Mouse (Mus musculus) heart, embryonic 16.5 days (tissue): ENCODE data around the gene Rgp1. TPM values are rescaled to one million over a fixed set of nuclear protein-coding genes. Genes with fewer than 3 reads are reported as not detected.
"Not testable (repeated sequence)": the region's sequence is repeated elsewhere in the genome, so short reads cannot be mapped to it uniquely, and the experiment has no call there.

Experiments
- ATAC-seq: fragments of 200-750 bp; cut with Nextera tagmentation; replicated peaks from 2 replicates; pipeline ENCODE4 v1.8.0; 2017; ENCODE audit warnings: moderate number of reproducible peaks; ENCODE audit not compliant: insufficient read depth, low FRiP score; ENCODE audit errors: extremely low read depth
- H3K27ac ChIP-seq: fragments of 300-500 bp; sonication (generic); 2 replicates; pipeline ENCODE4 v1.5.1; 2014; ENCODE audit warnings: mild to moderate bottlenecking, low read length, control low read depth, moderate library complexity
- H3K27me3 ChIP-seq: fragments of 300-500 bp; sonication (generic); 2 replicates; pipeline ENCODE4 v1.6.1; 2014; ENCODE audit warnings: low read length, mixed read lengths; ENCODE audit not compliant: control insufficient read depth, insufficient read depth
- H3K36me3 ChIP-seq: fragments of 300-500 bp; sonication (generic); 2 replicates; pipeline ENCODE4 v1.6.1; 2014; ENCODE audit not compliant: control insufficient read depth, insufficient read depth
- H3K4me1 ChIP-seq: fragments of 300-500 bp; sonication (generic); 2 replicates; pipeline ENCODE4 v1.6.1; 2014; ENCODE audit warnings: low read length, mixed read lengths; ENCODE audit not compliant: control insufficient read depth, insufficient read depth
- H3K4me2 ChIP-seq: fragments of 300-500 bp; sonication (generic); 2 replicates; pipeline ENCODE4 v1.6.1; 2014; ENCODE audit warnings: low read depth, mild to moderate bottlenecking, control low read depth, low read length
- H3K4me3 ChIP-seq: fragments of 300-500 bp; sonication (generic); 2 replicates; pipeline ENCODE4 v1.5.1; 2014; ENCODE audit warnings: mild to moderate bottlenecking, control low read depth, low read length
- H3K9ac ChIP-seq: fragments of 300-500 bp; sonication (generic); 2 replicates; pipeline ENCODE4 v1.6.1; 2014; ENCODE audit warnings: low read length, control low read depth
- H3K9me3 ChIP-seq: fragments of 300-500 bp; sonication (generic); replicated peaks from 2 replicates; pipeline ENCODE4 v1.6.1; 2016; ENCODE audit warnings: low read length; ENCODE audit not compliant: control insufficient read depth
- WGBS: fragments of 180-500 bp; shearing (Covaris S2); extraction: QIAGEN DNeasy Blood & Tissue Kit; methylation state at CpG from one replicate; pipeline ENCODE4 v1.1.7; 2014; 5-methylcytosine and 5-hydroxymethylcytosine counted together
- polyA plus RNA-seq: library from polyadenylated mRNA; unstranded; fragments of >200 nt; fragmentation: Nextera tagmentation; extraction: Ambion mirVana; gene quantifications from 2 replicates; pipeline ENCODE4 v1.2.1, GENCODE M21; 2015

The Rgp1 gene
- polyA plus RNA-seq, 1 experiment from 2014 or later: 21.7 TPM

DNA sequence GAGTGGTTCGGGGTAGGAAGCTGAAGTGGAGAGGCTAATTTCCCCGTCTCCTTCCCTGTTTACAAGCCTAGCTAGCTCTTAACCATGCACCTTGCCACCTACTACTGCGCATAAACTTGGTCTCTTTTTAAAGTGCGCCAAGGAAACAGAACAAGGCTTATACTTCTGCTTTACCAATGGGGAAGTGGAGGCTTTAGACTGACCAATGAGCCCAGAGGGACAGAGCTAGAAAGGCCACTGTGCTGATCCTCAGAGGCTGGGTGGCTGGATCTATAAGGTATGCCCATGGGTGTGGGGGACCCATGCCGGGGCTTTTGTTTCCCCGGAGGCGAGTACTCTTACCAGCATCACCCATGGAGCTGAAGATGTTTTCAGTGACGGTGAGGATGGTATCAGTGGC, 31.4 kb upstream of the Rgp1 start:
- Histone ChIP-seq H3K27ac (no peak overlapping the region), H3K9ac (no peak overlapping the region), H3K9me3 (peaks cover 2% of the 10 kb centered on the region), H3K27me3 (no peaks in the 10 kb centered on the region), H3K36me3 (peaks cover 95% of the 10 kb centered on the region), H3K4me2 (no peak overlapping the region), H3K4me3 (no peak overlapping the region), H3K4me1 (no peaks in the 10 kb centered on the region; the same call in 1 of the 2 replicates)
- no peak for ATAC-seq
- 90% methylated on average over 8 of the region's 8 CpGs for WGBS

DNA sequence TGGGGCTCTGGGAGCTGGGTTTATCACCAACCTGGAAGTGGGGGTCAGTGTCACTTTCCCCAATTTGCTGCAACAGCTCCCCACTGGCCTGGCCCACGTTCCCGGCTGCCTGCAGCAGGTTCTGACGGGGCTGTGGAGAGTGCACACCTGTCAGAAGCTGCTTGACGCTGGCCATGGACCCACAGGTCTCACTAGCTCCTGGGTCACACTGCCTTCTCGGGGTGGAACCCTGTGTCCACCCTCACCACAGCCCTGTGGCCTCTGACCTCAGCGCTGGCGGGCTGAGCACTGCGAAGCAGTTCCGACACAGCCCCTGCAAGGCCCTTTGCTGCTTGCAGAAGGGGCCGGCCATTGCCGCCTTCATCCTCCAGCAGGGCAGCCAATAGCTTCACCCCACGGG, 29.5 kb upstream of the Rgp1 start:
- Histone ChIP-seq H3K4me2 (no peak overlapping the region), H3K27me3 (no peaks in the 10 kb centered on the region), H3K36me3 (peaks cover 95% of the 10 kb centered on the region), H3K9me3 (peaks cover 6% of the 10 kb centered on the region), H3K4me1 (no peaks in the 10 kb centered on the region; the same call in 1 of the 2 replicates), H3K9ac (no peak overlapping the region), H3K27ac (no peak overlapping the region), H3K4me3 (no peak overlapping the region)
- WGBS: 89% methylated on average over 12 of the region's 12 CpGs
- no peak for ATAC-seq

DNA sequence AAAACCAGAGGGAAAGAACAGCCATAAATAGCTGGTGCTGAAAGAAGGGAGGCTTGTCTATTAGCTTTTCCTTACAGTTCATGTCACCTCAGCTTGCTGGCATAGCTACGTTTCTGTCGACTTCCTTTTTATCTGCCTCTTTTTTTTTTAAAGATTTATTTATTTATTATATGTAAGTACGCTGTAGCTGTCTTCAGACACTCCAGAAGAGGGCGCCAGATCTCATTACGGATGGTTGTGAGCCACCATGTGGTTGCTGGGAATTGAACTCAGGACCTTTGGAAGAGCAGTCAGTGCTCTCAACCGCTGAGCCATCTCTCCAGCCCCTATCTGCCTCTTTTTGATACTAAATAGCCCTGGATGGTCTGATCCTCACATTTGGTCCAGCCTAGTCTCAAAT, 26.7 kb upstream of the Rgp1 start:
- H3K27me3 ChIP-seq, H3K9me3 ChIP-seq, H3K4me3 ChIP-seq, H3K27ac ChIP-seq, H3K4me1 ChIP-seq, H3K9ac ChIP-seq, ATAC-seq, H3K4me2 ChIP-seq: not testable (repeated sequence)
- WGBS: 79% methylated on average over 6 of the region's 6 CpGs
- peaks cover 91% of the 10 kb centered on the region for H3K36me3 ChIP-seq

DNA sequence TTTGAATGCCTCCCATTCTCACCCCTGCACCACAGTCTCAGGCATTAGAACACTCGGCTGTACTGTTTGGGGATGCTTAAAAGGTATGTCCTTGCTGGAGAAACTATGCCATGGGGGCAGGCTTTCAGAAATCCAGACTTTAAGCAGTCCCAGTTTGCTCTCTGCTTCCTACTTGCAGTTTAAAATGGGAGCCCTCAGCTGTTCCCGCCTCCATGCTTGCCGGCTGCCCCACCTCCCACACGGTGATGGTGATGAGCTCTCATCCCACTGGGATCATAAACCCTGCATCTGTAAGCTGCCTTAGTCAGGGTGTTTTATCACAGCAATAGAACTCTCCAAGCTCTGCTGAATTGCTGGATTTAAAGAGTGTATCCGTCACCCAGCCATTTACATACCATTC, 26.1 kb upstream of the Rgp1 start:
- peaks cover 86% of the 10 kb centered on the region for H3K36me3 ChIP-seq
- no peak overlapping the region for H3K4me3 ChIP-seq
- peaks cover 4% of the 10 kb centered on the region for H3K4me1 ChIP-seq
- no peaks in the 10 kb centered on the region for H3K27me3 ChIP-seq
- ATAC-seq: no peak
- H3K4me2 ChIP-seq: no peak overlapping the region
- 99% methylated on average over 5 of the region's 5 CpGs for WGBS
- H3K9ac ChIP-seq: no peak overlapping the region
- peaks cover 6% of the 10 kb centered on the region for H3K9me3 ChIP-seq
- H3K27ac ChIP-seq: no peak overlapping the region

DNA sequence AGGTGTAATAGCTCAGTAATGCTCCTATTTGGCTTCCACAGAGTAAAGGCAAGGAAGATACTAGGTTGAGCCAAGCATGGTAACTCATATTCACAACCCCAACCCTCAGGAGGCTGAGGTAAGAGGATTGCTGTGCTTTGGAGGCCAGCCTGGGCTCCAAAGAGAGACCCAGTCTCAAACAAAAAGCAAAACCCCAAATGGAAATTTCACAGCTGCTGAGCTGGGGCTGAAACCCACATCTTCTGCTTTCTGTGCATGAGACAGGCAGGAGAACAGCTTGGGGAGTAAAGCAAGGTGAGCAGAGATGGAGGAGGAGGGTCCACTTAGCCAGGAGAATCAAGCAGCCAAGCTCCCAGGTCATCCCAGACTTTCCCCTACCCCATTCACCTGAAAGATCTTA, 24.6 kb upstream of the Rgp1 start:
- H3K36me3 ChIP-seq: peaks cover 76% of the 10 kb centered on the region
- H3K9ac ChIP-seq: no peak overlapping the region
- H3K4me1 ChIP-seq: peaks cover 18% of the 10 kb centered on the region
- no peak for ATAC-seq
- H3K27me3 ChIP-seq: no peaks in the 10 kb centered on the region
- no peak overlapping the region for H3K4me3 ChIP-seq
- no peak overlapping the region for H3K27ac ChIP-seq
- peaks cover 6% of the 10 kb centered on the region for H3K9me3 ChIP-seq
- H3K4me2 ChIP-seq: no peak overlapping the region

DNA sequence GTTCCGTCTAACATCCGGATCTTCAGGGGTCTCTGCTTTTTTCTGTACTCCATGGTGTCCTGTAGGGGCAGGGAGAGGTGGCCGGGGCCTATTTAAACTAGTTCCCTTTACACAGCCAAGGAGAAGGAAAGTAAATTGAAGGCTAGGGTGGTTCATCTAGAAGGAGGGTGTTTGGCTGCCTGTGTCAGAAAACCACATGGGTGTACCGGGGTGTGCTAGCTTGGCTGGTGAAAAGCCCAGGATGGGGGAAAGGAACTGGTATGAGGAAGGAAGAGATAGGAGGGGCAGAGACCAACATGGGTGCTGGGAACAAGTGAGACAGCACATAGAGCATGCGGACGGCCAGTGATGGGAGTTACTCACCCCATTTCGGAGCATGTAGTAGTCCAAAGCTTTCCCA, 22.6 kb upstream of the Rgp1 start:
- no peaks in the 10 kb centered on the region for H3K27me3 ChIP-seq
- peaks cover 56% of the 10 kb centered on the region for H3K36me3 ChIP-seq
- WGBS: 94% methylated on average over 7 of the region's 7 CpGs
- no peak for ATAC-seq
- peaks cover 38% of the 10 kb centered on the region for H3K4me1 ChIP-seq
- H3K9ac ChIP-seq: no peak overlapping the region
- no peak overlapping the region for H3K4me2 ChIP-seq
- H3K27ac ChIP-seq: no peak overlapping the region
- peaks cover 6% of the 10 kb centered on the region for H3K9me3 ChIP-seq
- no peak overlapping the region for H3K4me3 ChIP-seq

DNA sequence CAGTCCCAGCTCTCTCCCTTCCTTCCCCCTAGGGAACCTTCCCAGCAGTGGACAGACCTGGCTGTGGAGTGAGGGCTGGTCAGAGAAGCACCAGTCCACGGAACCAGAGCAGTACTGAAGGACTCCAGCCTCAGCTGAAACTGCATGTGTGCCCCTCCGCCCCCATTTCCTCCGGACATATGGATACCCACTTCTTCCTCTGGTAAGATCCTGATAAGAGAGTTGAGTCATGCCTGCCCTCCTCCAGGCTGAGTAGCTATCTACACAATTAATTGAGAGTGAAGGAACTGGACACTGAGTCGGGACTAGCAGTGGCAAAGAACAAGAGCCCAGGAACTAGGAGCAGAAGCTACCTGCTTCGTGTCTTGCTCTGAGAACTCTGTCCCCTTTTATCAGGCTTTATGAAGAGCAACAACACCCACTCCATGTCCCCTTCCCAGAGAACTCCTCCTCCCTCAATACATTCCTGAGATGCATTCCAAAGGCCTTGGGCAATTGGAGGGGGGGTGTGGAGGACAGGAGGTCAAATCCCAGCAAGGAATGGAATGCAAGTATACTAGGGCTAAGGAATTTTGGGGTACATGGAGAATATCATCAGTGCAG, 20.4 kb upstream of the Rgp1 start:
- peak overlapping the region; percentile 98 for H3K4me3 ChIP-seq
- peak overlapping the region; percentile 100 for H3K9ac ChIP-seq
- peaks cover 34% of the 10 kb centered on the region for H3K36me3 ChIP-seq
- peak overlapping the region; percentile 93 for H3K4me2 ChIP-seq
- no peaks in the 10 kb centered on the region for H3K9me3 ChIP-seq
- peak; percentile 25; the same call in 1 of the 2 replicates for ATAC-seq
- no peaks in the 10 kb centered on the region for H3K27me3 ChIP-seq
- H3K27ac ChIP-seq: peak overlapping the region; percentile 100
- peaks cover 39% of the 10 kb centered on the region for H3K4me1 ChIP-seq
- WGBS: 4% methylated on average over 5 of the region's 5 CpGs

DNA sequence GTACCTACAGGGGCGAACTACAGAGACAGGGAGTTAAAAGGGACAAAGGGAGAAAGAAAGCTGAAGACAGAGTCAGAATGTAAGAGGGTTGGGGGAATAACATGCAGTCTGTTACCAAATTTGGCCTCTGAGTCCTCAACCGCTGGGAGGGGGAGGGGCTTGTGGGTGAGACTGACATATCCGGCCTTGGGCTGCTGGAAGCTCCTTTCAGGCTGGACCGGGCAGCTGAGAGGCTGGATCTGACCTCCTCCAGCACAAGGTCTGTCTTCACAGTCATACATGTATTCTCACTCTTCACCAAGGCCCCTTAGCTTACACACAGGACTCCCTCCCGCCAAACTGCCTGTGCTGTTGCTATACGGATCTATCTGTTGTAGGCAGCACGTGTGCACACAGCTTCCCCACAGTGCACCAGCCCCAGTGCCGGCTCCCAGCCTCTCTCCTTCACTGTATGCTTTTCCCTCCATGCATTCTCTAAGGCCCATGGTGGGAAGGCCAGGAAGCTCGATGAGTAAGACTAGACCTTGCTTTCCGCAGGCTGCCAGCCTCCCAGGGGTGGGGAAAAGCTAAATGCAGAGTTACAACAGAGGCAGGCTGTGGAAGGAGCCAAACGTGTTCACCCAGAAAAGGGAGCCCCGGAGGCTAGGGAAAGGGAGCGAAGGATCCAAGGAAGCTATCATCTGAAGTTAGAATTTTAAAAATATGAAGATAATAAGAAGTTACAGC, 19.7 kb upstream of the Rgp1 start:
- H3K27me3 ChIP-seq: no peaks in the 10 kb centered on the region
- peak overlapping the region; percentile 93 for H3K4me2 ChIP-seq
- WGBS: 10% methylated on average over 13 of the region's 13 CpGs
- H3K9ac ChIP-seq: peak overlapping the region; percentile 100
- H3K27ac ChIP-seq: peak overlapping the region; percentile 100
- peaks cover 46% of the 10 kb centered on the region for H3K4me1 ChIP-seq
- no peaks in the 10 kb centered on the region for H3K9me3 ChIP-seq
- peak; percentile 39 for ATAC-seq
- peak overlapping the region; percentile 98 for H3K4me3 ChIP-seq
- H3K36me3 ChIP-seq: peaks cover 28% of the 10 kb centered on the region

DNA sequence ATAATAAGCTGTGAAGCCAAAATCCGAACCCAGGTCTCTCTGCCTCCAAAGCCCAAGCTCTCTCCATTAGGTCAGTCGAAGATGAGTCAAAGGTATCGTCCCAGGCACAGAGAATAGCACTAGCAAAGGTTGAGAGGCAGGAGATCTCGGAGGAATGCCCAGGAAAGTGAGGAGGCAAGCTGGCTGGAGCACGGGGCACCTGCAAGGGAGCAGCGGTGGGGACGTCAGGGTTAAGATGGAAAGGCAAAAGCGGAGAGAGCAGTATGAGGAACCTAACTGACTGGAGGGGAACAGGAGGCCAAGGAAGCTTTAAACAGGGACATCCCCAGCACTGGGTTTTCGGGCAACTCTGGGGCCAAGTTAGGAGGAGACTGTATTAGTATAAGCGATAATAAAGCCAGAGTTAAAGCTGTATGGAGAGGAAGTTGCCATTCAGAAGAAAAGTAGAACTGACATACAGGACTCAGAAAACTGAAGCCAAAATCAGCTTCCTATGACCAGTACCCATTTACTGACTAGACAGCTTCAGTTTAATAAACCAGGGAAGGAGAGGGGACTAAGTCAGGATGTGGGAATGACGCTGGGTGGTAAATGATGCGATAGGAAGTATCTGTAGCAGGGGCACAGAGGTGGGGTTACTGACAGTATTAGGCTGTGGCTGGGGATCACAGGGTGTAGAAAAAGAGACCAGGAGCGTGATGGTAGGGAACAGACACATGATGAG, 18.8 kb upstream of the Rgp1 start:
- Histone ChIP-seq H3K27ac (peak overlapping the region; percentile 100), H3K36me3 (peaks cover 23% of the 10 kb centered on the region), H3K27me3 (no peaks in the 10 kb centered on the region), H3K4me2 (peak overlapping the region; percentile 93), H3K4me1 (peaks cover 51% of the 10 kb centered on the region), H3K4me3 (peak overlapping the region; percentile 98), H3K9ac (peak overlapping the region; percentile 100), H3K9me3 (no peaks in the 10 kb centered on the region)
- WGBS: 39% methylated on average over 13 of the region's 13 CpGs
- no peak for ATAC-seq
